Mouse (Mus musculus): ENCODE measurements around the gene Nop10. TPM values are rescaled to one million over a fixed set of nuclear protein-coding genes. Genes with fewer than 3 reads are reported as not detected.

Gene Nop10
- 55.3 TPM for polyA plus RNA-seq (2021)

DNA sequence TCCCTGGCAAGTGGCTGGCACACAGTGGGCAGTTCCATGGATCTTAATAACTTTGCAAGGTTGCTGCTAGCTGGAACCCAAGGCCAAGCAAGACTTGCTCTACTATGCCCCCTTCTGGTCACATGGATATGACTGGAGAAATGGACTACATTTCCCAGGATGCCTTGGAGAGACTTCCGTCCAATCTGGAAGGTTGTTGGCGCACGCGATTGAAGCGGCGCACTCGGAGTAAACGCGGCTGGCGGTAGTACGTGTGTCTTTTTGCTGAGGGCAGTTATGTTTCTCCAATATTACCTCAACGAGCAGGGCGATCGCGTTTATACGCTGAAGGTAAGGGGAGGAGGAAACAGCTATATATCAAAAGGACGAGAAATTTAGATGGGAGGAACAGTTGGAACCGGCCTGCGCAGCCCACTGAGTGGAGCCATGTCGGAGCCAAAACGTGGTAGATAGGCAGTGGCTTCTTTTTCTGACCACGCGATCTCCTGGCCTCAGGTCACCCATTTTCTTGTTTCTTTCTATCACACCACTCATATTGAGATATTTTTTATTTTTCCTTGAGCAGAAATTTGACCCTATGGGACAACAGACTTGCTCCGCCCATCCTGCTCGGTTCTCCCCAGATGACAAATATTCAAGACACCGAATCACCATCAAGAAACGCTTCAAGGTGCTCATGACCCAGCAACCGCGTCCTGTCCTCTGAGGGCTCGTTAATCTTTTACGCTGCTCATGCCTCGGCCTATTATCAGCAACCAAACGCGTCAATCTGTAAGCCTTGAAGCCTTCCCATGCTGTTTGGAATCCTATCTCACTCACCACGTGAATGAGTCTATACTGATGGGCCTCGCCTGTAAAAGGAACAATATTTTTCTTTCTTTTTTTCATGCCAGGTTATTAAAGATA lies at the start of gene Nop10:
TSS of gene Nop10 (plus strand) at position 179 of the 906 bp plus-strand sequence.
- POLR2A ChIA-PET: no interaction called here
- CTCF ChIA-PET: interaction anchor here (1.2 to 1.4 kb wide), 5 partner anchors 17 to 110 kb away, joined by 3 to 4 read pairs (median 3); no protein-coding TSS in a partner anchor
- in situ Hi-C loops (cut with MboI; ENCODE audit: low pct_unique_long_range_greater_than_20kb): loop anchor here (5.0 to 10.0 kb wide), 2 partner anchors 60 to 103 kb away; partner anchors contain the start of gene Emc4
- TF ChIP-seq CTCF (IDR thresholded peaks at IDR 0.05): peak; percentile 94
- DNase-seq (ENCODE audit: low read depth, low spot score) (no peak), ATAC-seq (peak; percentile 70)
- no peaks in the 10 kb centered on the region for H3K27me3 ChIP-seq

- ChIA-PET CTCF (interaction anchor here (0.7 to 2.1 kb wide), 4 partner anchors 15 to 37 kb away, joined by 3 to 9 read pairs (median 4); no protein-coding TSS in a partner anchor), POLR2A (no interaction called here)
- H3K27me3 ChIP-seq: no peaks in the 10 kb centered on the region
- peak; percentile 57 for TF ChIP-seq CTCF (IDR thresholded peaks at IDR 0.05)
- in situ Hi-C loops (cut with MboI; ENCODE audit: low pct_unique_long_range_greater_than_20kb): loop anchor here (25.0 kb wide), 1 partner anchor 1229 kb away; no protein-coding TSS in a partner anchor
- no peak for DNase-seq (ENCODE audit: low read depth, low spot score)
- peak; percentile 79 for ATAC-seq
Measured at GRCm38 (mm10) chr2:112215977-112216376, 45.7 kb upstream of the Nop10 start.

- ChIA-PET CTCF (interaction anchor here (2.1 kb wide), 1 partner anchor 21 kb away, joined by 9 read pairs; no protein-coding TSS in a partner anchor), POLR2A (no interaction called here)
- no peaks in the 10 kb centered on the region for H3K27me3 ChIP-seq
- TF ChIP-seq CTCF (IDR thresholded peaks at IDR 0.05): no peak
- DNase-seq (ENCODE audit: low read depth, low spot score) (no peak), ATAC-seq (no peak)
- in situ Hi-C loops (cut with MboI; ENCODE audit: low pct_unique_long_range_greater_than_20kb): loop anchor here (25.0 kb wide), 1 partner anchor 1230 kb away; no protein-coding TSS in a partner anchor
Measured at GRCm38 (mm10) chr2:112217614-112218013, 44.1 kb upstream of the Nop10 start.

GRCm38 (mm10) chr2:112220880-112221279 lies 40.8 kb upstream of the Nop10 start:
- no peak for DNase-seq (ENCODE audit: low read depth, low spot score)
- CTCF ChIA-PET: interaction anchor here (1.1 kb wide), 1 partner anchor 27 kb away, joined by 3 read pairs; no protein-coding TSS in a partner anchor
- TF ChIP-seq CTCF (IDR thresholded peaks at IDR 0.05): no peak
- in situ Hi-C loops (cut with MboI; ENCODE audit: low pct_unique_long_range_greater_than_20kb): loop anchor here (25.0 kb wide), 1 partner anchor 1234 kb away; no protein-coding TSS in a partner anchor
- no peak for ATAC-seq
- H3K27me3 ChIP-seq: no peaks in the 10 kb centered on the region
- POLR2A ChIA-PET: interaction anchor here (0.6 kb wide), 1 partner anchor 132 kb away, joined by 4 read pairs; no protein-coding TSS in a partner anchor

- no peak for ATAC-seq
- no peak for TF ChIP-seq CTCF (IDR thresholded peaks at IDR 0.05)
- POLR2A ChIA-PET: interaction anchor here (0.6 kb wide), 1 partner anchor 22 kb away, joined by 4 read pairs; no protein-coding TSS in a partner anchor
Measured at GRCm38 (mm10) chr2:112222607-112223006, 39.1 kb upstream of the Nop10 start.

GRCm38 (mm10) chr2:112224356-112224755 lies 37.4 kb upstream of the Nop10 start:
- DNase-seq (ENCODE audit: low read depth, low spot score) (no peak), ATAC-seq (no peak)
- in situ Hi-C loops (cut with MboI; ENCODE audit: low pct_unique_long_range_greater_than_20kb): loop anchor here (25.0 kb wide), 1 partner anchor 1237 kb away; no protein-coding TSS in a partner anchor
- CTCF ChIA-PET: no interaction called here
- POLR2A ChIA-PET: no interaction called here
- TF ChIP-seq CTCF (IDR thresholded peaks at IDR 0.05): no peak
- no peaks in the 10 kb centered on the region for H3K27me3 ChIP-seq

More at GRCm38 (mm10) chr2:112222607-112223006, 39.1 kb upstream of the Nop10 start:
- DNase-seq (ENCODE audit: low read depth, low spot score): no peak
- H3K27me3 ChIP-seq: no peaks in the 10 kb centered on the region
- CTCF ChIA-PET: interaction anchor here (0.9 kb wide), 1 partner anchor 25 kb away, joined by 3 read pairs; no protein-coding TSS in a partner anchor
- in situ Hi-C loops (cut with MboI; ENCODE audit: low pct_unique_long_range_greater_than_20kb): loop anchor here (25.0 kb wide), 1 partner anchor 1235 kb away; no protein-coding TSS in a partner anchor

GRCm38 (mm10) chr2:112232623-112233022 lies 29.1 kb upstream of the Nop10 start:
- POLR2A ChIA-PET: no interaction called here
- no peak for TF ChIP-seq CTCF (IDR thresholded peaks at IDR 0.05)
- DNase-seq (ENCODE audit: low read depth, low spot score) (no peak), ATAC-seq (no peak)
- in situ Hi-C loops (cut with MboI; ENCODE audit: low pct_unique_long_range_greater_than_20kb): no loop called here
- peaks cover 3% of the 10 kb centered on the region for H3K27me3 ChIP-seq
- CTCF ChIA-PET: no interaction called here

DNA sequence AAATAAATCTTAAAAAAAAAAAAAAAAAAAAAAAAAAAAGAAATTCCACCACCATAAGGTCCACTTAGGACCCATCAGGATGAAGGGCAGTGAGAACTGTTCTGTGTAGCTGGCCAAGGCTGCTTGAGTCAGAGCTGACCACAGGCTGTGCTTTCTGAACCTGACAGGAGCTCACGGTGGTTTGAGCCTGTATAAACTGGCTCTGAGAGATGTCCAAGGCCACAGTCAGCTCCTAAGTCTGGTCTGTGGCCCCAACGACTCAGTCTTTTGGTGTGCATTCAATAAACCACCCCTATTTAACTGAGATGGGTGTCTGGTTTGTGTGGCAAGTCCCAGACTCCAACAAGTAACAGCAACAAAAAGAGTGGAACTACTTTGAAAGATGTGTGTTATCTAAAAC lies 25.1 kb upstream of the Nop10 start:
- no peak for ATAC-seq

DNA sequence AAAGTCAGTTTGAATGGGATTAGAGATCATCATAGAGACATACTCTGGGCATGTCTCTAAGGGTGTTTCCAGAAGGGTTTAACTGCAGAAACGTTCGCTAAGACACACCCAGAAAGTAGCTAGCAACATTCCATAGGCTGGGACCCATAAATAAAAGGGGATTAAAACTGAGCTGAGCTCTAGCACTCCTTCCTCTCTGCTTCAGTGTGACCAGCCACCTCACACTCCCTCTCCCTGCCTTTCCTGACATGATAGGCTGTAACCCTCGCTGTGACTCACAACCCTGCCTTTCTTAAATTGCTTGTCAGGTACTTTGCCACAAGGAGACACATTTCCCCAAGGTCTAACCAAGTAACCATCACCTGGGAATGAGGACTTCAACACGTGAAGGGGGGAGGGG lies 23.7 kb upstream of the Nop10 start:
- ChIA-PET POLR2A (no interaction called here), CTCF (interaction anchor here (1.1 to 3.1 kb wide), 4 partner anchors 13 to 22 kb away, joined by 3 to 9 read pairs (median 5); partner anchors contain the start of gene Nutm1)
- no peaks in the 10 kb centered on the region for H3K27me3 ChIP-seq
- in situ Hi-C loops (cut with MboI; ENCODE audit: low pct_unique_long_range_greater_than_20kb): no loop called here
- TF ChIP-seq CTCF (IDR thresholded peaks at IDR 0.05): no peak
- DNase-seq (ENCODE audit: low read depth, low spot score): no peak
- no peak for ATAC-seq

More for the DNA sequence above, 25.1 kb upstream of the Nop10 start:
- POLR2A ChIA-PET: interaction anchor here (0.5 kb wide), 1 partner anchor 29 kb away, joined by 4 read pairs; the partner anchor contains the start of gene Slc12a6
- TF ChIP-seq CTCF (IDR thresholded peaks at IDR 0.05): no peak
- in situ Hi-C loops (cut with MboI; ENCODE audit: low pct_unique_long_range_greater_than_20kb): no loop called here
- CTCF ChIA-PET: interaction anchor here (0.7 kb wide), 1 partner anchor 18 kb away, joined by 3 read pairs; no protein-coding TSS in a partner anchor
- H3K27me3 ChIP-seq: peaks cover 3% of the 10 kb centered on the region
- DNase-seq (ENCODE audit: low read depth, low spot score): no peak

DNA sequence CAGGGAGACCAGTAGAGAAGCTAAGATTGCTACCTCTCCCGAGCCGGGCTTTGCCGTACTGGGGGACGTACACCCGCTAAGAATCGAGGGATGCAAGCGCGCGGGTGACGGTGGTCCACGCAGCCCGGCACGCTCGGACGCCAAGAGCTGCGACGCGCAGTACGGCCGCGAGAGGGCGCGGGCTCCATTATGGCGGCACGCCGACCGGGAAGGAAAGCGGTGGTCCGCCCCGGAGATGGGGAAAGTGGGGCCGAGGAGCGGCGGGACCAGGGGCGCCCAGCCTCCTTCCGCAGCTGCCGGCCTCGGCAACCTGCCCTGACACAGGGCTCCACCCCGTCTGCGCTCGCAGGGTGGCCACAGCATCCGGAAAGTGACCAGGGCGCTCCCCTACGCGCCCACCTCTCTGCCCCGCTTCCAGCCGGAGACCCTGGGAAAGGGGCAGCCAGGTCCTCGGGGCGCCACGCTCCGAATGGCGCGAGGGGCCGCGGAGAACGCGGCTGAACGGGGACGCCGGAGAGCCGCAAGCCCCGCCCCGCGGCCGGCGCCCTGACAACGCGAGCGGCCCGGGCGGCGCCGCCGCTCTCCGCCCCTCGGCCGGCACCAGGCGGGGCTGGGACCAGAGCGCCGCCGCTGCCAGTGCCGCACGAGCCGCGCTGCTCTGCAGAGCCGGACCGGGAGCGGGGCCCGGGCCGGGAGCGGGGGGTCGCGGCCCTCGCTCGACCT lies 22.4 kb upstream of the Nop10 start, which contains the start of gene Lpcat4:
TSS of gene Lpcat4 (plus strand) at position 257 of the 723 bp plus-strand sequence.
- no peaks in the 10 kb centered on the region for H3K27me3 ChIP-seq
- no peak for TF ChIP-seq CTCF (IDR thresholded peaks at IDR 0.05)
- peak; percentile 96 for ATAC-seq
- POLR2A ChIA-PET: interaction anchor here (0.7 to 1.0 kb wide), 2 partner anchors 44 to 101 kb away, joined by 3 to 5 read pairs; no protein-coding TSS in a partner anchor
- in situ Hi-C loops (cut with MboI; ENCODE audit: low pct_unique_long_range_greater_than_20kb): no loop called here
- CTCF ChIA-PET: interaction anchor here (0.7 to 3.1 kb wide), 8 partner anchors 9 to 121 kb away, joined by 3 to 9 read pairs (median 4); partner anchors contain the start of gene Nutm1
- no peak for DNase-seq (ENCODE audit: low read depth, low spot score)

Measured in Patski (cell line).